Mouse (Mus musculus) G1E-ER4 (cell line): ENCODE data around the gene Ttll4. TPM values are rescaled to one million over a fixed set of nuclear protein-coding genes. Genes with fewer than 3 reads are reported as not detected.

Experiments used
- GATA1 ChIP-seq: IDR thresholded peaks from one replicate; pipeline ENCODE4 v1.8.0; 2012; ENCODE audit warnings: low read length, inconsistent platforms
- polyA plus RNA-seq: library from polyadenylated mRNA; stranded (reverse); fragments of >175 nt; gene quantifications from 2 replicates; pipeline ENCODE4 v1.2.3, GENCODE M21; 2012

Ttll4 gene
- polyA plus RNA-seq, 1 experiment: 35.0 TPM

GRCm38 (mm10) chr1:74698353-74698752 is 36.8 kb downstream of the Ttll4 start:
- TF ChIP-seq GATA1: no peak

GRCm38 (mm10) chr1:74698791-74699190 is 37.2 kb downstream of the Ttll4 start:
- TF ChIP-seq GATA1: no peak

- no peak for TF ChIP-seq GATA1
Measured at GRCm38 (mm10) chr1:74702142-74702553, 40.6 kb downstream of the Ttll4 start.

- TF ChIP-seq GATA1: no peak
Measured at GRCm38 (mm10) chr1:74704156-74704555, 42.6 kb downstream of the Ttll4 start.

GRCm38 (mm10) chr1:74705016-74705415 is 43.5 kb downstream of the Ttll4 start:
- TF ChIP-seq GATA1: no peak

GRCm38 (mm10) chr1:74709566-74709965 is 48.0 kb downstream of the Ttll4 start:
- TF ChIP-seq GATA1: no peak

- no peak for TF ChIP-seq GATA1
Measured at GRCm38 (mm10) chr1:74712046-74712445, 50.5 kb downstream of the Ttll4 start.

GRCm38 (mm10) chr1:74712461-74713098 is 51.0 kb downstream of the Ttll4 start:
- no peak for TF ChIP-seq GATA1

GRCm38 (mm10) chr1:74713099-74713858 is 51.7 kb downstream of the Ttll4 start, which contains the start of gene Cyp27a1:
TSS of gene Cyp27a1 (plus strand) at chr1:74713574.
- no peak for TF ChIP-seq GATA1

GRCm38 (mm10) chr1:74713859-74714730 is 52.5 kb downstream of the Ttll4 start:
- TF ChIP-seq GATA1: no peak

GRCm38 (mm10) chr1:74714967-74715366 is 53.4 kb downstream of the Ttll4 start:
- no peak for TF ChIP-seq GATA1

GRCm38 (mm10) chr1:74715468-74715867 is 53.9 kb downstream of the Ttll4 start:
- no peak for TF ChIP-seq GATA1

GRCm38 (mm10) chr1:74715886-74716285 is 54.3 kb downstream of the Ttll4 start:
- no peak for TF ChIP-seq GATA1

- TF ChIP-seq GATA1: no peak
Measured at GRCm38 (mm10) chr1:74718113-74718512, 56.6 kb downstream of the Ttll4 start.

- no peak for TF ChIP-seq GATA1
Measured at GRCm38 (mm10) chr1:74719281-74719680, 57.7 kb downstream of the Ttll4 start.

GRCm38 (mm10) chr1:74721657-74722056 is 60.1 kb downstream of the Ttll4 start:
- TF ChIP-seq GATA1: no peak
